Mouse (Mus musculus): Measurements from ENCODE around the gene Parg. TPM values are rescaled to one million over a fixed set of nuclear protein-coding genes. Genes with fewer than 3 reads are reported as not detected.

Parg gene
- 46.2 and 48.1 TPM in 2 replicates for polyA plus RNA-seq (2015; fragmentation: Nextera tagmentation; extraction: Ambion mirVana)

GRCm38 (mm10) chr14:32201791-32202451 lies at the start of gene Parg, which contains the start of gene Timm23:
Gene Parg, plus strand, starts transcription at chr14:32201949.
Gene Timm23, minus strand, starts transcription at chr14:32201898.
- Histone ChIP-seq H3K4me3 (replicated peaks) (peak within 1 kb of the TSS; percentile 99), H3K4me2 (peak within 1 kb of the TSS; percentile 84), H3K36me3 (peaks cover 30% of the 10 kb centered on the region), H3K9ac (peak within 1 kb of the TSS; percentile 98), H3K27ac (peak within 1 kb of the TSS; percentile 82), H3K9me3 (replicated peaks) (no peaks in the 10 kb centered on the region), H3K27me3 (no peaks in the 10 kb centered on the region), H3K4me1 (peaks cover 28% of the 10 kb centered on the region)
- peak; percentile 96 for ATAC-seq (replicated peaks; ENCODE audit: low FRiP score)
- WGBS, result under 1% methylated on average over 76 of the region's 77 CpGs

GRCm38 (mm10) chr14:32152243-32152965 lies 49.3 kb upstream of the Parg start:
- ATAC-seq (replicated peaks; ENCODE audit: low FRiP score), result no peak
- H3K9me3 ChIP-seq (replicated peaks), result peaks cover 9% of the 10 kb centered on the region; the same call in 1 of the 2 replicates
- WGBS, result 90% methylated on average over 18 of the region's 18 CpGs

DNA sequence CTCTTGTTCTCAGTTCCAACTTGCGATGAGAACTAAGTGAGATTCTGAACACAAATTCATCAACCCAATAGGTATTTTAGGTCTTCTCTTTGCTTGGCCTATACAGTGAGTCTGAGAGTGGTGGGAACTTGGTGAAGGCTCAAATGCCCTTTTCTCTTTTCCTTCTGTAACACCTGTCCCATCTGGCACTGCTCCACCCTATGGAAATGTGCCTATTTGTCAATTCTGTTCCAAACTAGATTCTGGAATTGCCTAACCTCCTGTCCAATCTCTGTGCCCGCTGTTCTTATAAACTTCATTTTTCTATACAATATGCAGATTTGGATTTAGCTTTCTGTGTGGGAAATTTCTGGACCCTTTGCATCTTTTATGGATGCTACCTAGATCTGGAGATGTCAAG lies 48.6 kb upstream of the Parg start:
- H3K36me3 ChIP-seq, result no peaks in the 10 kb centered on the region
- no peak overlapping the region for H3K27ac ChIP-seq
- 0 out of 2 replicates have a peak, but pooled peaks cover 4% of the 10 kb centered on the region for H3K9me3 ChIP-seq (replicated peaks)
- no peak overlapping the region for H3K4me2 ChIP-seq
- H3K4me1 ChIP-seq, result no peaks in the 10 kb centered on the region
- no peak for ATAC-seq (replicated peaks; ENCODE audit: low FRiP score)
- WGBS, result 91% methylated on average over 2 of the region's 2 CpGs
- H3K9ac ChIP-seq, result no peak overlapping the region
- H3K27me3 ChIP-seq, result no peaks in the 10 kb centered on the region
- no peak overlapping the region for H3K4me3 ChIP-seq (replicated peaks)

More at GRCm38 (mm10) chr14:32152243-32152965, 49.3 kb upstream of the Parg start:
- H3K27me3 ChIP-seq, result no peaks in the 10 kb centered on the region
- H3K4me2 ChIP-seq, result no peak overlapping the region
- H3K36me3 ChIP-seq, result no peaks in the 10 kb centered on the region
- H3K4me1 ChIP-seq, result no peaks in the 10 kb centered on the region
- H3K27ac ChIP-seq, result no peak overlapping the region
- H3K4me3 ChIP-seq (replicated peaks), result no peak overlapping the region
- H3K9ac ChIP-seq, result no peak overlapping the region

DNA sequence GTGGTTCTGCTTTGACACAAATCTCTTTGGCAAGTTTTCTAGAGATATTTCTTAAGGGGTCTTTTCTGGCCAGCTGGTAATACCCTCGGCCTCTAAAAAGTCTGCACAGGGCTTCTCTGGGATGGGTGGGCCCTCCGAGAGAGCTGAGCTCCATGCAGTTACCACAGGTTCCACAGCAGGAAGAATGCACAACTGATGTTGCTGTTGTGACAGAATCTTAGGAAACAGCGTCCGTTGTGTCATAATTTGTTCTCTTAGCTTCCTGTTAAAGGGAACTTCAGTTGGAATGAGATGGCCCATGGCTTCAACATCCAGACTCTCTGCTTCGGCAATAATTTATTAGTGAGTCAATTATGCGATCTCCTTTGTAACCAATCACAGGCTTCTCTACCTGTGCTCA lies 47.0 kb upstream of the Parg start:
- Histone ChIP-seq H3K9me3 (replicated peaks) (no peaks in the 10 kb centered on the region), H3K9ac (no peak overlapping the region), H3K27me3 (no peaks in the 10 kb centered on the region), H3K36me3 (no peaks in the 10 kb centered on the region), H3K4me2 (no peak overlapping the region), H3K4me3 (replicated peaks) (no peak overlapping the region), H3K27ac (no peak overlapping the region), H3K4me1 (peaks cover 6% of the 10 kb centered on the region; the same call in 1 of the 2 replicates)
- no peak for ATAC-seq (replicated peaks; ENCODE audit: low FRiP score)
- 91% methylated on average over 6 of the region's 6 CpGs for WGBS

DNA sequence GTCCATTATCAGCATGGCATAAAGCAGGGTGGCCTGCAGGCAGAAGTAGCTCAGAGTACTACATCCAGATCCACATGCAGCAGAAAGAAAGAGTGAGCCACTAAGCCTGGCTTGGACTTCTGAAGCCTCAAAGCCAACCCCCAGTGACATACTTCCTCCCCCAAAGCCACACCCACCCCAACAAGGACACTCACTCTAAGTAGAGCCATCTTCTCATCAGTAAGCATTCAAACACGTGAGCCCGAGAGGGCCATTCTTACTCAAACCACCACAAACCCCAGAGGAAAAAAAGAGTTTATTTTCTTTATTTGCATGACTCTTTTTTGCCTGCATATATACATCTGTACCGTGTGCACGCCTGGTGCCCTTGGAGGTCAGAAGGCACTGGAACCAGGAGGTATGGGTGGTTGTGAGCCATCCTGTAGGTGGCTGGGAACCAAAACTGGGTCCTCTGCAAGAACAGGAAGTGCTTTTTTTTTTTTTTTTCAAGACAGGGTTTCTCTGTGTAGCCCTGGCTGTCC lies 42.5 kb upstream of the Parg start:
- WGBS, result 42% methylated on average over 4 of the region's 4 CpGs
- ATAC-seq (replicated peaks; ENCODE audit: low FRiP score), result no peak
- Histone ChIP-seq H3K9me3 (replicated peaks) (no peaks in the 10 kb centered on the region), H3K9ac (no peak overlapping the region), H3K27me3 (no peaks in the 10 kb centered on the region), H3K4me1 (peaks cover 26% of the 10 kb centered on the region), H3K4me3 (replicated peaks) (peak overlapping the region; percentile 96), H3K4me2 (peak overlapping the region; percentile 84), H3K27ac (peak overlapping the region; percentile 67), H3K36me3 (no peaks in the 10 kb centered on the region)

DNA sequence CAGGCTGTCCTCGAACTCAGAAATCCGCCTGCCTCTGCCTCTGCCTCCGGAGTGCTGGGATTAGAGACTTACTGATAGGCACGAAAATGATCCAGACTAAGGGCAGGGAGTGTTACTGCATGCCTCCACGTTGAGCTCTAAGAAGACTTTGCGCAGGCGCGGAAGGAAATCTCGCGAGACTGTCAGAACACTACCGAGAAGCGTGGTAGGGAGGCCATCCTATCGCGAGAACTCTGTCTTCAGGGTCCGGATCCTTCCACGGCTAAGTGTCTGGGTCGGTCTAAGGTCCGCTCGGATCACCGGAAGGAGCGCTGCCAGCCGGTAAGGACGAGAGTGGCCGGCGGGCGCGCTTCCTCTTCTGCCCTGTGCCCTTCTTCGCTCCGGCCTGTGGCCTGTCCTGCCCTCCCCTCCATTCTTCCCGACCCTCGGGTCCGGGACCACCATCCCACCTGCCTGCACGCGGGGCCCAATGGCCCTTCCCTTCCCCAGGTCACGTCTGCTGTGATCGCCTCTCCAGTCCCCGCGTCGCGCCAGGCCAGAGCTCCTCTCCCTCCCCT lies 42.0 kb upstream of the Parg start, which contains the start of gene Ncoa4:
Gene Ncoa4, plus strand, starts transcription at position 176 of the 557 bp plus-strand sequence.
- H3K27ac ChIP-seq, result peak within 1 kb of the TSS; percentile 93
- no peaks in the 10 kb centered on the region for H3K36me3 ChIP-seq
- 1% methylated on average over 37 of the region's 40 CpGs for WGBS
- peak within 1 kb of the TSS; percentile 84 for H3K4me2 ChIP-seq
- peak; percentile 97 for ATAC-seq (replicated peaks; ENCODE audit: low FRiP score)
- H3K4me1 ChIP-seq, result peaks cover 29% of the 10 kb centered on the region
- no peaks in the 10 kb centered on the region for H3K27me3 ChIP-seq
- peak within 1 kb of the TSS; percentile 91 for H3K9ac ChIP-seq
- H3K4me3 ChIP-seq (replicated peaks), result peak within 1 kb of the TSS; percentile 96
- no peaks in the 10 kb centered on the region for H3K9me3 ChIP-seq (replicated peaks)

DNA sequence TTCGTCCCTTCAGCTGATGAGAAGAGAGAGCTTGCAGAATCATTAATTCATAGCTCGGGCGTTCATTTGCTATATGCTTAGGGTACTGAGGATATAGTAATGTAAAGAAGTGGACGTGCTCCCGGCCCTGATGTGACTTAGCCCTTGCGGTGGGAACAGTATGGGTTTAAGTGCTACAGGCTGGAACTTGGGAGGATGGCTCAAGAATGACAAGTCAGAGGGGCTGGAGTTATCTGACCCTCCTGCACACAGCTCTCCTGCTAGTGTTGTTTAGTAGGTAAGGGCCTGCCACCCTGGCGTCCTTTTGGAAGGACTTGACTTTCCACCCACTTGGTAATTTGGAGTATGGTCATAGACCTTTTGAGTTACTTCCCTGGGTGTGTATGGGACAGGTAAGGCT lies 41.2 kb upstream of the Parg start:
- Histone ChIP-seq H3K9ac (peak overlapping the region; percentile 91), H3K27ac (peak overlapping the region; percentile 93), H3K4me2 (peak overlapping the region; percentile 84), H3K4me3 (replicated peaks) (peak overlapping the region; percentile 96), H3K9me3 (replicated peaks) (no peaks in the 10 kb centered on the region), H3K4me1 (peaks cover 37% of the 10 kb centered on the region), H3K36me3 (no peaks in the 10 kb centered on the region), H3K27me3 (no peaks in the 10 kb centered on the region)
- no peak for ATAC-seq (replicated peaks; ENCODE audit: low FRiP score)
- WGBS, result 34% methylated on average over 7 of the region's 7 CpGs

DNA sequence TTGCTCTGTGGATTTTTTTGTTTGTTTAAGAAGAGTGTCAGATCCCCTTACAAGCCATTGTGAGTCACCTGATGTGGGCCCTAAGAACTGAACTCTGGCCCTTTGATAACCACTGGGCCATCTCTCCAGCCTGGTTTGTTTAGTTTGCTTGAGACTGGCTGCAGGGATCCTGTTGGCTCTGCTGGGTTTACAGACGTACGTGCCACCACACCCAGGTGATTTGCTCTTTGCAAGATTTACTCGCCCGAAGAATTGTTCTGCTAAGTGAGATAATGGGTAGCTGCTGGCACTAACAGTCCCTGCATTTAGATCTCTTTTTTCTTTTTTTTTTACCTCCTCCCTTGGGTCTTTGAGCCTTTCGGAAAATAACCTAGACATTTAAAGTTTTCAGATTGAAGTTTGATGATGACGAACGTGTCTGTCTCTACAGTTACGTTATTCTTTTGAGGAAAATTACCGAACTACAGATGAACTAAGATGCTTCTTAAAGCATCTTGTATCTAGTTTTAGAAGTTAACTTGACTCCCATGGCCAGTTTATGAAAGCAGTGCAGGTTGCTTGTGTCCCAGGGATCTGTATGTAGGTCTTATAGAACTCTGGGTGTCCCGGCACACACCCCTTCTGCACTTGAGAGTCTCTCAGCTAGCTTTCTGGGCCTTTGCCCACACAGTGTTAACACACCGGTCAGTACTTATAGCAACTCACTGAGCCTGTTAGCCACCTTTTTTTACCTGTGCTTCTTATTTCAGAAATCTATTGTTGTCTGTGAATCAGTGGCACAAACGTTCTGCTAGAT lies 40.5 kb upstream of the Parg start:
- Histone ChIP-seq H3K9me3 (replicated peaks) (no peaks in the 10 kb centered on the region), H3K9ac (peak overlapping the region; percentile 91), H3K27me3 (no peaks in the 10 kb centered on the region), H3K4me2 (peak overlapping the region; percentile 84), H3K4me3 (replicated peaks) (peak overlapping the region; percentile 96), H3K4me1 (peaks cover 42% of the 10 kb centered on the region), H3K36me3 (no peaks in the 10 kb centered on the region), H3K27ac (no peak overlapping the region)
- ATAC-seq (replicated peaks; ENCODE audit: low FRiP score), result no peak
- WGBS, result 85% methylated on average over 12 of the region's 12 CpGs

DNA sequence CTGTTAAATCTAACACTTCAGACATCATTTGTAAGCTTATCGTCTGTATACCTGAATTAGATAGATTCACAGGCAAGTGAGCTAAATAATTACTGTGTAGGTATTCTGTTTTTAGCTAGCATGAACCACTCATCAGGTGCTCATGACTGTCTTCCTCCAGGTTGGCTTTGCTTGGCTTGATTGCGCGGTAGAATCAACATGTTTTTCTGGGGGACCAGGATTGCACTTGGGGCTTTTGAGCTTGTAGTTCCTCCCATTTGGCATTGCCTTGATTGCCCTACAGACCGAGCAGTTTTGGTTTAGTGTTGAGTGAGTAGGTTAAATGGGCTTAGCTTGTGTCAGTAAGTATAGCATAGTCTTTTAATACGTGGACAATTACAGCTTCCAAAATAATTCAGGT lies 39.5 kb upstream of the Parg start:
- no peak overlapping the region for H3K9ac ChIP-seq
- no peak overlapping the region for H3K4me2 ChIP-seq
- H3K27ac ChIP-seq, result no peak overlapping the region
- H3K4me1 ChIP-seq, result peaks cover 48% of the 10 kb centered on the region
- H3K4me3 ChIP-seq (replicated peaks), result no peak overlapping the region
- no peaks in the 10 kb centered on the region for H3K9me3 ChIP-seq (replicated peaks)
- no peak for ATAC-seq (replicated peaks; ENCODE audit: low FRiP score)
- H3K27me3 ChIP-seq, result no peaks in the 10 kb centered on the region
- 87% methylated on average over 5 of the region's 5 CpGs for WGBS
- H3K36me3 ChIP-seq, result no peaks in the 10 kb centered on the region

- Histone ChIP-seq H3K4me3 (replicated peaks) (no peak overlapping the region), H3K4me1 (peaks cover 48% of the 10 kb centered on the region), H3K4me2 (no peak overlapping the region), H3K27ac (no peak overlapping the region), H3K36me3 (no peaks in the 10 kb centered on the region), H3K27me3 (no peaks in the 10 kb centered on the region), H3K9ac (no peak overlapping the region), H3K9me3 (replicated peaks) (no peaks in the 10 kb centered on the region)
- WGBS, result 91% methylated on average over 11 of the region's 11 CpGs
- no peak for ATAC-seq (replicated peaks; ENCODE audit: low FRiP score)
Measured at GRCm38 (mm10) chr14:32163203-32163888, 38.4 kb upstream of the Parg start.
